Mouse (Mus musculus): ENCODE measurements around the gene Mcoln3.
A peak's percentile ranks its signal among the peaks of the same experiment; 100 is the strongest.

The Mcoln3 gene

GRCm38 (mm10) chr3:146135417-146135816 is 18.2 kb downstream of the Mcoln3 start:
- DNase-seq, result no peak

DNA sequence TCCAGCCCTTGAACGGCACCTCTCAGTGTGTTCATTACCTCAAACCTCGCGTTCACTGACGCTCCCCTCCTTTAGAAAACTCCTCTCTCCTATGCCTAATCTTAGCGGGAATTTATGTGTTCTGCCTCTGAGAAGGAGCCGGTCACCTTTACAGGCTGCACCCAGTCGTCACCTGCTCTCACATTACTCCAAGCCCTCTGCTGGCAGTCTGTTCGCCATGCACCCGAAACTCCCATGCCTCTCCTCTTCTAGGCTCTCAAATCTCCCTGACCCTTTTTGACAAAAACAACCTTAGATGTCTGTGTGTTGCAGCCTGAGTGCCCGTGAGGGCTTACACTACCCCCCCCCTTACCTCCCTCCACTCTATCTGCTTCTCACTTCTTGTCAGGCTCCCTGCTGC is 19.2 kb downstream of the Mcoln3 start:
- peak in 1 of 2 experiments; percentile 23 for DNase-seq

- DNase-seq, result no peak
Observed at GRCm38 (mm10) chr3:146140276-146140675, 23.0 kb downstream of the Mcoln3 start.

DNA sequence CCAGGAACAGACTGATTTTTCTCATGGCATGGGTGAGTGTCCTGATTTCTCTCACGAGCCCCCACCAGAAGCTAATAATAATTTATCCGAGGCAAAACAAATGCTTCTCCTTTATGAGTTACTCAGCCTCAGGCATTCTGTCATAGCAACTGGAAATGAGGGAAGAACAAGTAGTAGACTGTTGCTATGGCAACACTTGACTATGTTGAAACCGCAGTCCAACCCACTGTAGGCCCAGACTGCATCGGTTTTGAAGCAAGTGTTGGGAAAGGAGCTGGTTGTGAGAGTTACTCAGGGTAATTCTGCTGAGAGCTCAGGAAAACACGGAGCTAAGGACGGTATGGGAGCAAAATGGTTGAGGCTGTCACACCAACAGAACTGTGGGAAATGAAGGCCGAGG is 25.3 kb downstream of the Mcoln3 start:
- DNase-seq, result no peak

- no peak for DNase-seq
Observed at GRCm38 (mm10) chr3:146145501-146145900, 28.3 kb downstream of the Mcoln3 start.

GRCm38 (mm10) chr3:146146131-146146530 is 28.9 kb downstream of the Mcoln3 start:
- DNase-seq, result no peak

GRCm38 (mm10) chr3:146149156-146150057 is 32.2 kb downstream of the Mcoln3 start, which contains the start of gene Mcoln2:
Mcoln2 (plus strand) TSS chr3:146149833.
- no peak for DNase-seq

GRCm38 (mm10) chr3:146150058-146150400 is 32.8 kb downstream of the Mcoln3 start:
- peak in 1 of 2 experiments; percentile 23 for DNase-seq

- no peak for DNase-seq
Observed at GRCm38 (mm10) chr3:146150560-146150959, 33.3 kb downstream of the Mcoln3 start.

- no peak for DNase-seq
Observed at GRCm38 (mm10) chr3:146151328-146151727, 34.1 kb downstream of the Mcoln3 start.

GRCm38 (mm10) chr3:146151755-146152154 is 34.5 kb downstream of the Mcoln3 start:
- no peak for DNase-seq

DNA sequence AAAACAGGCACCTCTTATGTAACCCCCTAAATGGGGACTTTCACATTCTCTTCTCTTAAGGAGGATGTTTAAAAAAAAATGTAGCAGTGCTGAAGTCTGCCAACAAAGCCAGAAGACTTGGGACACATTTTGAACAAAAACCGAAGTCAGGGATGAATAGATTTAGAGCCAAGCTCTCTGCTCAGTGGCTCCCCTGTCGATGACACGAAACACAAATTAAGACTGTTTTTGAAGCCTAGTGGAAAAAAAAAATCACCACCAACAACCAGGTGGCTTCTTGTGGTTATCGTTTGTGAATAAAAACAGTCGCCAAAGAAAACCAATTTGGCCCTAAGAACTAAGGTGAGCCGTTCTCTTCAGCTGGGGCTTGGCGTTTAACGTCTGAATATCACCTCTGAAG is 35.1 kb downstream of the Mcoln3 start:
- no peak for DNase-seq

GRCm38 (mm10) chr3:146152913-146153312 is 35.7 kb downstream of the Mcoln3 start:
- no peak for DNase-seq

DNA sequence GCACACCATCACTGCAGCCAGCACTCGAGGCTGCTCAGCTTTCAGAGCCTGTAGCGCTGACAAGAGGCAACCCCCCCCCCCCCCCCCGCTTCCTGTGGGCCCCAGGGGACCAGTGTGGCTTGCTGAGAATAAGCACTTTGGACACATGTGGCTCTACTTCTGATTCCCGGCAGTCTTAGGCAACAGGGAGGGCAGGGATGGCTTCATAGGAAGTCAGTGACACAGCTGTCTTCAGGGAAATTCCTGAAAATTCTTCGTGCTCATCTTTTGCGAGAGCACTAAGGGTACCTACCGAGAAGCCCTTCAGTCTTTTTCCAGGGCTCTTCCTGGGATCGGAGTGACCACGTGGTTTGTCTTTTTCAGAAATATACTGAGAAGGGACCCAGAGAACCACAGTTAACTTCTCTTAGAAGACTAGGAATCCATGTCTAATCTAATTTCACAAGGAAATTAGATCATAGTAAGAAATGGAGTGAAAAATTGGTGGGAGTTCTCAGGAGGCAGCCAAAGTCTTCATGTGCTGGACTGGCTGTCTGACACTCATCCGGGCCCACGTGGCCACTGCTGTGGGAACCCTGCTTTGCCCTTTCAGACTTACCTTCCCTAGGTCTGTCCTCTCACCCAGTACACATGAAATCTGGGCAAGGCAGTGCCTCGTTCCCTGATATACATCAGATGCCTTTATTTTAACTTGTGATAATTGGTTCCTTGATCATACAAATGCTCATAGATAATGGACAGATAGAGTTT is 36.8 kb downstream of the Mcoln3 start:
- no peak for DNase-seq

DNA sequence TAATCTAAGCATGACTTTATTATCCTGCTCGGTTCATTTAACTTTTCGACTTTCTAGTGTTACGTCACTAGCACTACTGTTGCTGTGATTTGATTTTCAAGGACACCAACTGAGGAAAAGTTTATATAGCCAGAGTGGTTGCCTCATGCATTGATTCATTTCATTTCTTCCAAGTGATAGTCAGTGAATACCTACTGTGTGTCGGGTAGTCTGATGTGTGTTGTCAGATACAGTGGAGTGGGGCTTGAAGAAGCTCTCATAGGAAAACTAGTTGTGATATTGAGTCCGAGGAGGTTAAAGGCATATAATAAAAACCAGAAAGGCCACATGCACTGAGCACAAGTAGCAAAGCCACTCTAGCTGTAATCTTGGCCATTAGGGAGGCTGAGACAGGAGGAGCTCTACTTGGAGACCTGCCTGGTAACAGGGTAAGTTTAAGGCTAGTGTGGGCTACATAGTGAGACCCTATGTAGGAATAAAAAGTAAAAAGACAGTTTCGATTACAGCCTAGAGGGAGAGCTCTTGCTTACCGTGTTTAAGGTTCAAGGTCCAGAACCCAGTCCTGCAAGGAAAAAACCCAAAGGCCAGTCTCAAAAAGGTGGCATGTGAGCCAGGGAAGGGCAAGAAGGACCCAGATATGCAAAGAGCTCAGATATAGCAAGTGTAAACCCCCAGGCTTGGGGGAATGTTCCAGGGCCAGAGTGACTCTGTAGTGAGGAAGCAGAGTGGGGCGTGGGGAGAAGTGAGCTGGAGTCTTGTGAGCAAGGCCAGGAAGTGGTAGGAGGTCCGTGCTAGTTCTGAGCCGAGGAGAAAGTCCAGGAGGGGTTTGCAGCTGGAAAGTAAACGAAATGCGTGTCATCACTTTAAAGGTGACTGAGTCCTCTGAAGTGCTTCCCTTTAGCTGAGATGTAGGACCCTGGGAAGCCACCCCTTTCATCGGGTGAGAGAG is 38.7 kb downstream of the Mcoln3 start:
- no peak for DNase-seq

- no peak for DNase-seq
Observed at GRCm38 (mm10) chr3:146156811-146157210, 39.6 kb downstream of the Mcoln3 start.

GRCm38 (mm10) chr3:146158039-146158438 is 40.8 kb downstream of the Mcoln3 start:
- DNase-seq, result no peak

DNA sequence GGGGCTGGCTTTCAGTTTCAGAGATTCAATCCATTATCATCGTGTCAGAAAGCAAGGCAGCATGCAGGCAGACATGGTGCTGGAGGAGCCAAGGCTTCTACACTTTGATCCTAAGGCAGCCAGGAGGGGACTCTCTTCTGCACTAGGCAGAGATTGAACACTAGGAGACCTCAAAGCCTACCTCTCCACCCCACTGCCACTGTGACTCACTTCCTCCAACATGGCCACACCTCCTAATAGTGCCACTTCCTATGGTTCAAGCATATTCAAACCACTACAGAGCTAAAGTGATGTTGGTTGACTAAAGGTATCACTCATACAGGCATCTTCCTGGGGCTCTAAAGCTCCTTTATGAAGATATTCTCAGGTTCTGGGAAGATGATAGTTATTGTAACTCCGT is 42.1 kb downstream of the Mcoln3 start:
- DNase-seq, result no peak

DNA sequence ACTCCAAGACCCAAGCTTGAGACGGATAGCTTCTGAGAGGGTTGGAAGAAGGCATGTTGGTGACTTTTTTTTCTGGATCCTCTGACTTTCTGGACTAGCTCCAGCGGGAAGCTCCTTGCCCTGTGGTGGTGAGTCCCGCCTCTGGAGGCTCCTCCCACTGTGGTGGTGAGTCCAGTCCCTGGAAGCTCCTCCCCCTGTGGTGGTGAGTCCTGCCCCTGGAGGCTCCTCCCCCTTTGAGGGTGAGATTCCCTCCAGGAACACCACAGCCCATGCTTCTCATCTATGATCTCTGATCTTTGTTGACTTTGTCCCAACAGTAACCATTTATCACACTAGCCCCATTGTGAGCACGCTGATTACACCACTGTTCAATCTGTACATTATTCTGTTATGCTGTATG is 44.9 kb downstream of the Mcoln3 start:
- no peak for DNase-seq

DNA sequence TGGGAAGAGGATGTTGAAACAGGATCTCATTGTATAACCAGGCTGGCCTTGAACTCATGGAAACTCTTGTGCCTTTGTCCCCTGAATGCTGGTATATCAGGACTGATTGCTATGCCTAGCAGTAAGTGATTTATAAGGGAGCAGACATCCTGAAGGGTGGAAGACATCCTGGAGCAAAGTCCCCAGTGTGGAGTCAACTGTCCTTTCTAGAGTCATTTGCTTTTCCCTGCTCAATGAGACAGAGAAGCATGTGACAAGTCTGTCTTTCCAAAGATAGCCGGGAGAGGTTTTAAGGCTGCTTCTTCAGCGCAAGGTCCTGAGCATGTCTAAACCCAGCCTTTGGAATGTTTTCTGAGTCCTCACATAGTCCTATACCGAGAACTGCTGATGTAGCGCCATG is 52.1 kb downstream of the Mcoln3 start:
- DNase-seq, result no peak

DNA sequence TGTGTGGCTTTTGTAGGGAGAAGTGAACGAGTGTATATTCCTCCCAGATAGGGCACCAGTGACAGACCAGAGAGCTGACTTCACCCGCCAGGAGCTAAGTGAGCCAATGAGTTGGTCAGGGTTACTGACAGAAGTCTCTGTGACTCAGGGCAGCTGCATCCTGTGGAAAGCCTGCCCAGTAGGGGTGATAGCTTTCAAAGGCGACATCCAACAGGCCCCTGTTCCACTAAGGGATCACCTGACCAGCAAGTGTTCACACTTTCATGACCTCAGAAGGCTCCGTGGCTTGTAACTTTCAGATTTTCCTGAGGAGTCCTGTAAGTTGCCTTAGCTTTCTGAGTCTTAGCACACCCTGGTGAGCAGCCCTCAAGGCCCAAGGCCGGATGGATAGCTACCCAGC is 55.8 kb downstream of the Mcoln3 start:
- DNase-seq, result no peak

- DNase-seq, result no peak
Observed at GRCm38 (mm10) chr3:146174215-146174614, 57.0 kb downstream of the Mcoln3 start.

DNA sequence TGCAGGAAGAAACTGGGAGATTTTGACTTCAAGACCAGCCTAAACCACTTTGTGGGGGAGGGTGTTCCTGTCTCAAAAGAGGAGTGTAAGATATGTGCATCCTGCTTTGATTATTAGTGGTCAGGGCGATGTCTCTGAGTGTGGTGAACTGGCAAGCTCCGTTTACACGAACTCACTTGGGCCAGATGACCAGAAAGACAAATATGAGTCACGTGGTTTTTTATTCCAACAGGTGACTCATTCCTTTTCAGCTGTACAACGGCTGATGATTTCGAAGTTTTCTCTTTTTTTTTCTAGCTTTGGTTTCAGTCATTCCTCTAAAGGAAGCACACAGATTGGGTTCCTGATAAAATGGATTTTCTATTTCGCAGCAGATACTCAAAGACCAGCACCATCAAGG is 60.0 kb downstream of the Mcoln3 start:
- no peak for DNase-seq
